Mouse (Mus musculus): ENCODE measurements at regions not wholly inside any gene's neighbourhood (a gene's known extent, or its start where the extent isn't known, plus 50 kb on each side); places are given as distances from the start of the nearest gene placed in this dataset.

DNA sequence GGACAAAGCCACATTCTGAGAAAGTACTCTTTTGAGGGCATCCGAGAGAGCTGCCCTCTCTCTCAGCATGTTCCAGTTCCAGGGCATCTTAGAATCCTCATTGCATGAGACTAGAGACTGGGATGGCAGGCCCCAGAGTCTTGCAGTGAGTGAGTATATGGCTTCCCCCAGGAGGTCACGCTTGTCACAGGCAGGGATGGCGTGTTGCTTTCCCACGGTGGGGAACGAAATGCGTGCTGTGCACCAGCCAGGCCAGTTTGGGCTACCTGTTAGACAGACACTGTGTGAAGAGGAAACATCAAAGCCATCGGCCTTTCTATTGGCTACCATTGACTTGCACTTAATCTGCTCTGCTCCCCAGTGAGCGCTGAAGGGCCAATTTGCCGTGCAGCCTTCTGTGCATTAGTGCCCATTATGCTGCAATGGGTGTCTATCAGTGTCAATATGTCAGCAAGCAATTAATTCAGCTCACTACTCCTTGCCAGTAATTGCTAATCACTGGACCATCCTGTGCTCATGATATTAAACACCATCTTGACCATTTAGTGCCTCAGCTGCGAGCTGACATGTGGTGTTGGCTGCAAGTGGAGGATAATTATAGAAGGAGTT lies 191.3 kb upstream of the A230072I06Rik start:
- TF ChIP-seq POLR2A (IDR thresholded peaks at IDR 0.05; ENCODE audit: low read depth, low read length), result no peak
- TF ChIP-seq CTCF (conservative IDR thresholded peaks at IDR 0.05; ENCODE audit: insufficient read depth, insufficient read length, low read depth, low read length), result no peak
